Mouse (Mus musculus) limb, embryonic 10.5 days (tissue): ENCODE measurements around the gene Itih3. TPM values are rescaled to one million over a fixed set of nuclear protein-coding genes. Genes with fewer than 3 reads are reported as not detected.
A peak's percentile ranks its signal among the peaks of the same experiment; 100 is the strongest.

Source experiments
- DNase-seq: peaks from one replicate; pipeline ENCODE4 v3.0.0-alpha.2; 2017; ENCODE audit warnings: low spot score
- H3K27ac ChIP-seq: fragments of 300-500 bp; sonication (generic); 2 replicates; pipeline ENCODE4 v1.5.1; 2016; ENCODE audit warnings: mild to moderate bottlenecking
- H3K27me3 ChIP-seq: fragments of 300-500 bp; sonication (generic); 2 replicates; pipeline ENCODE4 v1.6.1; 2016; ENCODE audit warnings: low read depth, mild to moderate bottlenecking; ENCODE audit not compliant: poor library complexity, severe bottlenecking
- H3K36me3 ChIP-seq: fragments of 300-500 bp; sonication (generic); 2 replicates; pipeline ENCODE4 v1.6.1; 2016; ENCODE audit warnings: mild to moderate bottlenecking, moderate library complexity
- H3K4me1 ChIP-seq: fragments of 300-500 bp; sonication (generic); 2 replicates; pipeline ENCODE4 v1.6.1; 2016
- H3K4me3 ChIP-seq: fragments of 300-500 bp; sonication (generic); 2 replicates; pipeline ENCODE4 v1.5.1; 2016; ENCODE audit warnings: mild to moderate bottlenecking, moderate library complexity
- H3K9me3 ChIP-seq: fragments of 300-500 bp; sonication (generic); replicated peaks from 2 replicates; pipeline ENCODE4 v1.6.1; 2016; ENCODE audit warnings: mild to moderate bottlenecking
- WGBS: fragments of 180-500 bp; shearing (Covaris S2); methylation state at CpG from one replicate; pipeline ENCODE4 v1.1.7; 2016; 5-methylcytosine and 5-hydroxymethylcytosine counted together
- polyA plus RNA-seq: library from polyadenylated mRNA; unstranded; fragments of >200 nt; fragmentation: Nextera tagmentation; extraction: Ambion mirVana; gene quantifications from 2 replicates; pipeline ENCODE4 v1.2.1, GENCODE M21; 2016

The Itih3 gene
- not detected in 2 replicates for polyA plus RNA-seq

- Histone ChIP-seq H3K27ac (no peak within 1 kb of the TSS), H3K4me1 (no peaks in the 10 kb centered on the region), H3K9me3 (no peaks in the 10 kb centered on the region), H3K36me3 (no peaks in the 10 kb centered on the region), H3K27me3 (no peaks in the 10 kb centered on the region), H3K4me3 (no peak within 1 kb of the TSS)
- 81% methylated on average over 6 of the region's 6 CpGs for WGBS
- no peak for DNase-seq
Observed at GRCm38 (mm10) chr14:30923375-30924105, at the start of gene Itih3. Gene Itih3, minus strand, starts transcription at chr14:30923760.

GRCm38 (mm10) chr14:30960366-30960765 lies 36.8 kb upstream of the Itih3 start:
- Histone ChIP-seq H3K27ac (no peak overlapping the region), H3K36me3 (peaks cover 33% of the 10 kb centered on the region), H3K27me3 (no peaks in the 10 kb centered on the region), H3K9me3 (no peaks in the 10 kb centered on the region), H3K4me3 (no peak overlapping the region), H3K4me1 (no peaks in the 10 kb centered on the region)
- WGBS: 91% methylated on average over 1 of the region's 1 CpGs
- no peak for DNase-seq

GRCm38 (mm10) chr14:30959031-30959430 lies 35.5 kb upstream of the Itih3 start:
- Histone ChIP-seq H3K9me3 (no peaks in the 10 kb centered on the region), H3K4me3 (no peak overlapping the region), H3K27ac (no peak overlapping the region), H3K36me3 (peaks cover 39% of the 10 kb centered on the region), H3K4me1 (no peaks in the 10 kb centered on the region), H3K27me3 (no peaks in the 10 kb centered on the region)
- DNase-seq: no peak
- 92% methylated on average over 4 of the region's 4 CpGs for WGBS

- DNase-seq: no peak
- no peaks in the 10 kb centered on the region for H3K4me1 ChIP-seq
- H3K4me3 ChIP-seq: no peak overlapping the region
- H3K36me3 ChIP-seq: peaks cover 42% of the 10 kb centered on the region
- no peaks in the 10 kb centered on the region for H3K27me3 ChIP-seq
- H3K27ac ChIP-seq: no peak overlapping the region
- no peaks in the 10 kb centered on the region for H3K9me3 ChIP-seq
- 81% methylated on average over 2 of the region's 2 CpGs for WGBS
Observed at GRCm38 (mm10) chr14:30958517-30958916, 35.0 kb upstream of the Itih3 start.

GRCm38 (mm10) chr14:30951154-30951825 lies 27.7 kb upstream of the Itih3 start, which contains the start of gene Nek4:
Gene Nek4, plus strand, starts transcription at chr14:30951377.
- no peaks in the 10 kb centered on the region for H3K9me3 ChIP-seq
- no peaks in the 10 kb centered on the region for H3K27me3 ChIP-seq
- H3K4me3 ChIP-seq: peak within 1 kb of the TSS; percentile 85
- peaks cover 10% of the 10 kb centered on the region for H3K4me1 ChIP-seq
- peak; percentile 97 for DNase-seq
- H3K27ac ChIP-seq: peak within 1 kb of the TSS; percentile 89
- peaks cover 13% of the 10 kb centered on the region for H3K36me3 ChIP-seq
- WGBS: under 1% methylated on average over 57 of the region's 57 CpGs

DNA sequence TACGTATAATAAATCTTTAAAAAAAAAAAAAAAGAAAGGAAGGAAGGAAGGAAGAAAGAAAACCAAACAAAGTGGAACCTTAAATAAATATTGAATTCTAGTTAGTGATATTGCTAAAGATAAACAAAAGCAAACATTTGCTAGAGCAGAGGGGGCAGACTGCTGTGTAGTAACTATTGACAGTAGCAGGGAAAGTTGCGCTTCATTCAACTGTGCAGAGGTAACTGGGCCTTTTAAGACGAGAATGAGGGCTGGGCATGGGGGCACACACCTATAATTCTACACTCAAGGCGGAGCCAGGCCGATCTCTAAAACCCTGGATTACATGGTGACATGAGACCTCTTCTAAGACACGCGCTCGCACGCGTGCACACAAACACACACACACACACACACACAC lies 26.4 kb upstream of the Itih3 start:
- DNase-seq: no peak
- H3K9me3 ChIP-seq: no peaks in the 10 kb centered on the region
- 94% methylated on average over 10 of the region's 10 CpGs for WGBS

GRCm38 (mm10) chr14:30944745-30945144 lies 21.2 kb upstream of the Itih3 start:
- Histone ChIP-seq H3K4me1 (no peaks in the 10 kb centered on the region), H3K27me3 (no peaks in the 10 kb centered on the region), H3K27ac (no peak overlapping the region), H3K36me3 (no peaks in the 10 kb centered on the region), H3K4me3 (no peak overlapping the region), H3K9me3 (no peaks in the 10 kb centered on the region)
- WGBS: 70% methylated on average over 2 of the region's 2 CpGs
- DNase-seq: no peak

More for the DNA sequence above, 26.4 kb upstream of the Itih3 start:
- H3K36me3 ChIP-seq: peaks cover 8% of the 10 kb centered on the region
- no peak overlapping the region for H3K4me3 ChIP-seq
- H3K27ac ChIP-seq: no peak overlapping the region
- no peaks in the 10 kb centered on the region for H3K27me3 ChIP-seq
- peaks cover 10% of the 10 kb centered on the region for H3K4me1 ChIP-seq

- no peaks in the 10 kb centered on the region for H3K27me3 ChIP-seq
- no peaks in the 10 kb centered on the region for H3K36me3 ChIP-seq
- DNase-seq: peak; percentile 67
- no peaks in the 10 kb centered on the region for H3K9me3 ChIP-seq
- H3K27ac ChIP-seq: no peak overlapping the region
- H3K4me3 ChIP-seq: no peak overlapping the region
- 69% methylated on average over 11 of the region's 11 CpGs for WGBS
- no peaks in the 10 kb centered on the region for H3K4me1 ChIP-seq
Observed at GRCm38 (mm10) chr14:30943860-30944674, 20.5 kb upstream of the Itih3 start.

- Histone ChIP-seq H3K36me3 (no peaks in the 10 kb centered on the region), H3K27me3 (no peaks in the 10 kb centered on the region), H3K9me3 (no peaks in the 10 kb centered on the region), H3K27ac (no peak within 1 kb of the TSS), H3K4me1 (no peaks in the 10 kb centered on the region), H3K4me3 (no peak within 1 kb of the TSS)
- no peak for DNase-seq
- WGBS: 93% methylated on average over 7 of the region's 7 CpGs
Observed at GRCm38 (mm10) chr14:30943038-30943437, 19.5 kb upstream of the Itih3 start, which contains the start of gene Itih1. Gene Itih1, minus strand, starts transcription at chr14:30943289.

DNA sequence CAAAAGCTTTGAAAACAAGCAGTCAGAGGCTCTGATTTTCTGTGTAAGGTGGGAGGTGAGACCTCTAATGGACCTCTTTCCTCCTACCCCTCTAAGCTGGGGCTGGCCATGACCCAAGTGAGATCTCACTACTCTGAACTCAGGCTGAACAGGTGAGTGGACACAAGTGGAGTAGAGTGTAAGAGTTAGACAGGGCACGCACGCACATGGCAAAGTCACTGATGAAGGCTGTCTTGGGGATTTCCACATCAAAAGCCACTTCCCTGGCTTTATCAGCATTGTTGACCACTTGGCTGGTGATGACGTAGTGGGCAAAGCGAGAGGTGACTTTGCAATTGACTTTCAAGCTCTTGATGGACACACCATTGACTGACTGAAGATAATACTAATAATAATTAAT lies 18.7 kb upstream of the Itih3 start:
- DNase-seq: no peak
- WGBS: 91% methylated on average over 4 of the region's 4 CpGs
- H3K4me3 ChIP-seq: no peak overlapping the region

GRCm38 (mm10) chr14:30933351-30933750 lies 9.8 kb upstream of the Itih3 start:
- no peaks in the 10 kb centered on the region for H3K36me3 ChIP-seq
- no peaks in the 10 kb centered on the region for H3K27me3 ChIP-seq
- no peak overlapping the region for H3K4me3 ChIP-seq
- no peaks in the 10 kb centered on the region for H3K4me1 ChIP-seq
- 89% methylated on average over 9 of the region's 9 CpGs for WGBS
- no peak for DNase-seq
- H3K9me3 ChIP-seq: no peaks in the 10 kb centered on the region
- H3K27ac ChIP-seq: no peak overlapping the region

More for the DNA sequence above, 18.7 kb upstream of the Itih3 start:
- Histone ChIP-seq H3K27ac (no peak overlapping the region), H3K27me3 (no peaks in the 10 kb centered on the region), H3K9me3 (no peaks in the 10 kb centered on the region), H3K4me1 (no peaks in the 10 kb centered on the region), H3K36me3 (no peaks in the 10 kb centered on the region)

DNA sequence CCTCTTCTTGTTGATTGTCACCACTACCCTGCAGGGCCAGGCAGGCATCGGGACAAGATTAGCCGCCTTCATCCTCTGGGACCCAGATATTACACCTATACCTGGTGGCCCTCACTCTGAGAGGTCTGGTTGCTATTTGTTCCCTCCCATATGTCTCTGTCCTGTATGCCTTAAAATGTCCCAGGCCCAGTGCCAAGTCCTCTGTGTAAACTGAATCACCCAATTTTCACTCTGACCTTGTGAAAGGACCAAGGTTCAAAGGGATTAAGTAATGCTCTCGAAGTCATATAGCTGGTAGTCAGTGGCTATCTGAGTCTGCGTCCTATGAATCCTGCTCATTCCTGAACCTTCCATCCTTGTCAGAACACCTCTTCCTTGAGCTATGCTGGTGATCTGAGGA lies 6.8 kb upstream of the Itih3 start:
- 95% methylated on average over 4 of the region's 4 CpGs for WGBS
- no peak for DNase-seq
- H3K36me3 ChIP-seq: no peaks in the 10 kb centered on the region
- no peak overlapping the region for H3K27ac ChIP-seq
- H3K4me3 ChIP-seq: no peak overlapping the region
- H3K9me3 ChIP-seq: no peaks in the 10 kb centered on the region
- no peaks in the 10 kb centered on the region for H3K27me3 ChIP-seq
- H3K4me1 ChIP-seq: no peaks in the 10 kb centered on the region

DNA sequence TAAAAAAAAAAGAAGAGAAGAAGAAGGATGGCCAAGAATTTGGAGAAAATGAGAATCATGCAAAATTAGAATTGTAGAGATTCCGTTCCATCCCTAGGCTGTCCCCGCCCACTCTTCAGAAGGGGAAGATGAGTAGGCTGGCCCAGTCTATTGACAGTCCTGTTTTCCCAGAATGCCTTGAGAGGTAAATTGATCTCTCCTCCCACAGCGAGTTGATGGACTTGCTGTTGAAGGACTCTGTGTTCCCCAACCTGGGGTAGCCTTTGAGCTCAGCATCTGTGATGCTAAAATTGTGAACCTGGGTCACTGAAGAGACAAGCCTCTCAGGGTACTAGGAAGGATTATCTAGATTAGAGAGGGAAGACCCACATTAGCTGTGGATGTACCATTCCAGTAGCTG lies 1.9 kb upstream of the Itih3 start:
- H3K4me3 ChIP-seq: no peak overlapping the region
- DNase-seq: no peak
- no peaks in the 10 kb centered on the region for H3K4me1 ChIP-seq
- no peaks in the 10 kb centered on the region for H3K27me3 ChIP-seq
- no peak overlapping the region for H3K27ac ChIP-seq
- 91% methylated on average over 3 of the region's 3 CpGs for WGBS
- no peaks in the 10 kb centered on the region for H3K9me3 ChIP-seq
- H3K36me3 ChIP-seq: no peaks in the 10 kb centered on the region
